Mouse (Mus musculus): ENCODE results near the gene Yap1. TPM values are rescaled to one million over a fixed set of nuclear protein-coding genes. Genes with fewer than 3 reads are reported as not detected.

Gene Yap1
- 10 to 100 TPM; 33.6 to 51.3 TPM for total RNA-seq (2021)
- long read RNA-seq, experiment 1, full-length matches to known transcripts: 6 of 25 reads
- long read RNA-seq, experiment 1, partial matches to known transcripts: 1 of 25 reads
- long read RNA-seq, experiment 1, other reads (novel, unspliced or antisense): 18 of 25 reads
- long read RNA-seq, experiment 2, full-length matches to known transcripts: 9 of 23 reads
- long read RNA-seq, experiment 2, partial matches to known transcripts: 2 of 23 reads
- long read RNA-seq, experiment 2, other reads (novel, unspliced or antisense): 12 of 23 reads

DNA sequence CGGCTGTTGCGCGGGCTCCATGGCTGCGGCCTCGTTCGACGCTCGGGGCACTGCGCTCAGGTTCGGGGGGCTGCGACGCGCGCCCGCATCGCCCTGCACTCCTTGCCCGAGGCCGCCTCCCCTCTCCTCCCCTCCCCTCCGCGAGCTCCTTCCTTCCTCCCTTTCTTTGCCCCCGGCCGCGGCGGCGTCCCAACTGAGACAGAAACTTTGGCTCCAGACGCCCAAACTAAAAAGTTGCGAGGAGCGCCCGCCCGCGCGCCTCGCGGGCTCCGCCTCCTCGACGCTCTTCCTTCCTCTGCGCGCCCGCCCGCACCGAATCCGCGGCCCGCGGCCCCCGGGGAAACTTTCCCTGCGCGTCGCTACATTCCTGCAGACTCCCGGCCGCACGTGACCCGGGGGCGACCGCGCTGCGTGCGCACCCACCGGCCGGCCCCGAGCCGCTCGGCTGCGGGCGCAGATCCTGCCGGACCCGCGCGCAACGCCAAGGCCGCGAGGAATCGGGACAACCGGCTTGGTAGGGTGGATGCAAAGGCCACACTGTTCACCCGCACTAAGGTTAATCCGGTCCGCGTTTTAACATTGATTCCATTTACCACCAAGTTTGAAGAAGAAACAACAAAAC is at the start of gene Yap1:
Gene Yap1 (minus strand): TSS at position 227 of the 622 bp plus-strand sequence.
- H3K4me3 ChIP-seq: peak within 1 kb of the TSS; percentile 97
- intact Hi-C loops (cut with DNase I): loop anchor here (5.0 kb wide), 1 partner anchor 42 kb away; no protein-coding TSS in a partner anchor
- TF ChIP-seq CTCF (IDR thresholded peaks at IDR 0.05): no peak
- peak; percentile 96 for DNase-seq
- peak within 1 kb of the TSS; percentile 95 for H3K27ac ChIP-seq

DNA sequence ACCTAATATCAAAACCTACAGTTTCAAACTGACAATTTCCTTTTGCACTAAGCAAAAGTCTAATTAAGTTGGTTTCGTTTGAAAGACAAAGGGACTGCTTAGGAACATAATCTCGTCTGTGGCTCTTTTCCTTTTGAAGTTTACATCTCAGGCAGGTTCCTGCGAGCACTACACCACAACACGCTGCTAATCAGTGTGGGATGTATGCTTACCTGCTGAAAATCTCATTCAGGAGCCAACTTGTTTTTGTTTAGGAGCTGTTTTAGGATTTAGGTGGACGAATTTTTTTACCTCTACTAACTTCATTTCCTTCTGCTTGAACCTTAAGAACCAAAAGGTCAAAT is 38.6 kb upstream of the Yap1 start:
- Histone ChIP-seq H3K27ac (peak overlapping the region; percentile 88), H3K4me3 (peak overlapping the region; percentile 91)
- TF ChIP-seq CTCF (IDR thresholded peaks at IDR 0.05): no peak
- intact Hi-C loops (cut with DNase I): no loop called here
- DNase-seq: no peak

DNA sequence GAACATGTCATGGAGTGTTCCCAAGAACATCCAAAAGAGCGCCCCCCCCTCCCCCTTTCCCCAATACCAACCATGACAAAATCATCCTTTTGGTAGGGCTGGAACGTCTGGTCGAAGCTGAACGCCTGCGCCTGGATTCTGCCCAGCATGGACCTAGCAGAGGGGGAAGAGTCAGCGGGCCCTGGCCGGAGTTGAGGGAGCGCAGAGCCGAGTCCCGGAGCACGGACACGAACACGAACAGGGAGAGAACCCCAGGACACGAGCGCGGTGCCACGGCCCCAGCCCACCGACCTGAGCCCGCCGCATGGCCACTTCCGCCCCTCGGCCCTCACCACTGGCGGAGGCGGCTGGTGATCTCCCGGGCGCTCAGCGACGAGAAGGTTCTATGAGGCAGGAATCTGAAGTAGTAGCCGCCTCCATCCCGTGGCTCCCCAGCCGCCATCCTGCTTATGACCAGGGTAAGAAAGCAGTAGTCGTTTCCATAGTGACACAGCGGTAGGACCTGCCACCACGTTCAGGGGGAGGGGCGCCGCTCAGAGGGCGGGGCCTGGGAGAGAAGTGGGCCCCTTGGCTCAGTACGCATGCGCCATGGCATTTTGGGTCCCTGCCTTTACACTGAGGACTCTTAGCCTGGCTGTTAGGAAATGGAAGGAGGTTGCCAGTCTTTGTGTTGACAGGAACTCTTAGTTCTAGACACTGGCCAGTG is 38.1 kb upstream of the Yap1 start, which contains the start of gene Cfap300:
Gene Cfap300 (minus strand): TSS at position 486 of the 706 bp plus-strand sequence.
- intact Hi-C loops (cut with DNase I): loop anchor here (1.0 kb wide), 1 partner anchor 37 kb away; no protein-coding TSS in a partner anchor
- peak within 1 kb of the TSS; percentile 88 for H3K27ac ChIP-seq
- H3K4me3 ChIP-seq: peak within 1 kb of the TSS; percentile 91
- DNase-seq: peak; percentile 98
- TF ChIP-seq CTCF (IDR thresholded peaks at IDR 0.05): no peak

DNA sequence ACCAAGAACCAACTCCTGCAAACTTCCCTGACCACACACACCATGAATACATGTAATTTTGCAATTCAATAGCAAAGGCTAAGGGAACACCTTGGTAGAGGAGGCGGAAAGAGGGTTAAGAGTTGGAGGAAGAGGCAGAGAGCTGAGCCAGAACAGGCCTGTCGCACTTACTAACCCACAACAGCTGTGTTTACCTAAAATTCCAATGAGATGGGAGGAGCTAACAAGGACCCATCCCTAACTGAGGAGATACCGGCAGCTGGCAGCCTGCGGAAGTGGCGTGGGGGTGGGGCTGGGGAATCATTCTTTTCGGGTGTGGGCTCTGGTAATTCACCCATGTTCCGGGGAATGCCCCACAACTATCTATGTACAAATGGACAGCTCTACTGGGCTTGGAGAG is 31.1 kb upstream of the Yap1 start:
- intact Hi-C loops (cut with DNase I): no loop called here
- no peak for TF ChIP-seq CTCF (IDR thresholded peaks at IDR 0.05)
- Histone ChIP-seq H3K4me3 (no peak overlapping the region), H3K27ac (no peak overlapping the region)
- no peak for DNase-seq

DNA sequence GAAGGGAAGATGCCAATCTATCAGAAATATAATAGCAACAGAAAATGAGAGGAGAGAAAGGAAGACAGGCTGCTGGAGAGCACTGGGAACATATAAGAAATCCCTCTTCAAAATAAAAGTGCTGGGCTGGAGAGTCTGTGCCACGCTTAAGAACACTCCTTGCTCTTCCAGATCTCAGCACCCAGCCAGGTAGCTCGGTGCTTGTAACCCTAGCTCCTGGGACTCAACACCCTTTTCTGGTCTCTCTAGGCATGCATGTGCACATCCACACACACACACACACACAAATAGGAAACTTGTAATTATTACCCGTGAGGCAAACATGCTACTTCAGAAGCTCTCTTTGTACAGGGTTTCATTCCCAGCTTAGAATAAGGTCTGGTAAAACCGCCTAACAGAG is 30.7 kb upstream of the Yap1 start:
- TF ChIP-seq CTCF (IDR thresholded peaks at IDR 0.05): no peak
- intact Hi-C loops (cut with DNase I): no loop called here
- Histone ChIP-seq H3K27ac (no peak overlapping the region), H3K4me3 (no peak overlapping the region)
- no peak for DNase-seq

DNA sequence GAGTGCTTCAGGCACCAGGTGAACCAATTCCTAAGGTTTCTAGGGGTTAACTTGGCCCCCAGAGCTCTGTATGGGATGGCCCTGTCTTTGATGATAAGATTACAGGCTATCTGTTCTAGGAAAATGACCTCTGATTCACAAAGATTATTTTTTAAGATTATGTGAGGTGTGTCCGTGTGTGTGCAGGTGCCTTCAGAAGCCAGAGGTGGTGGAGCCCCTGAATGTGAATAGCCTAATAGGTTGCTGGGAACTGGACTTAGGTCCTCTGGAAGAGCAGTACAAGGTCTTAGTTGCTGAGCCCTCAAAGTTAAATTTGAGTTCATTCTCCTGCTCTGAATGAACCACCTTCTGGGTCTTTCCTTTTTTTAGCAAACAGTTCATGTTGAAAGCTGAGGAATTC is 29.7 kb upstream of the Yap1 start:
- Histone ChIP-seq H3K27ac (no peak overlapping the region), H3K4me3 (no peak overlapping the region)
- no peak for TF ChIP-seq CTCF (IDR thresholded peaks at IDR 0.05)
- intact Hi-C loops (cut with DNase I): no loop called here
- no peak for DNase-seq

DNA sequence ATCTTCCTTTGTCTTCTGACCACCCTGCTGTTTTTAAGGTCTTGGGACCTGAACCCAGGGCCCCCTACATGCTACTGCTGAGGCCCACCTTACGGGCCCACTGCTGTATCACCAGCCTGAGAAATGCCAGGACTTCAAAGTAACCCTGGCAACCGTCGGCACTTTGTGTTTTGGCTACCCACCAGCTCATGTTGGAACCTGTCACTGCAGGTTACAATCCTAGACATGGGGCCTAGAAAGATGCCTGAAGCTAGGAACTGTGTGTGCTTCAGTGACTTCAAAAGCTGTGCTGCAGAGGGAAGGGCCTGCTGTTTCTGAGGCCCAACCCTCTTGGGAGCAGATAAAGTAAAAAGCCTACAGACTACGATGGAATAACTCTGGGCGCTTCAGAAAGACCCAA is 28.5 kb upstream of the Yap1 start:
- DNase-seq: no peak
- intact Hi-C loops (cut with DNase I): no loop called here
- no peak overlapping the region for H3K4me3 ChIP-seq
- no peak for TF ChIP-seq CTCF (IDR thresholded peaks at IDR 0.05)
- no peak overlapping the region for H3K27ac ChIP-seq

DNA sequence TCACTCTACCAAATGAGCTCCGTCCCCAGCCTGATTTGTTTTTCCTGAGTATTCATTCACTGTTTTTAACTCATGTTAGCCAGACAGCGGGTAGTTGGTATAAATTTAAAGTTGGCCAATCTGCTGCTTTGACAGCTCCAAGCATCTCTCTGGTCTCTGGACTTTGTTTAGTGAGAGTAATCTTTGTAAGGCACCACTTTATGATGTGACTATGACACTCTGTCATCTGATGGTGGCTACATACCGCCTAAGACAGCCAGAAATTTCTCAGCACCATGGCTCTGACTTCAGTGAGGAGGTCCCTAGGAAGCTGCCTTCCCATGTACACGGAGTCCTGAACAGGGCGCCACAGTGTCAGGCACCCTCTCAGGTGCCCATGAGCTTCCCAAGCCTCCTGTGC is 14.2 kb upstream of the Yap1 start:
- intact Hi-C loops (cut with DNase I): no loop called here
- DNase-seq: no peak
- no peak for TF ChIP-seq CTCF (IDR thresholded peaks at IDR 0.05)
- Histone ChIP-seq H3K4me3 (no peak overlapping the region), H3K27ac (no peak overlapping the region)

DNA sequence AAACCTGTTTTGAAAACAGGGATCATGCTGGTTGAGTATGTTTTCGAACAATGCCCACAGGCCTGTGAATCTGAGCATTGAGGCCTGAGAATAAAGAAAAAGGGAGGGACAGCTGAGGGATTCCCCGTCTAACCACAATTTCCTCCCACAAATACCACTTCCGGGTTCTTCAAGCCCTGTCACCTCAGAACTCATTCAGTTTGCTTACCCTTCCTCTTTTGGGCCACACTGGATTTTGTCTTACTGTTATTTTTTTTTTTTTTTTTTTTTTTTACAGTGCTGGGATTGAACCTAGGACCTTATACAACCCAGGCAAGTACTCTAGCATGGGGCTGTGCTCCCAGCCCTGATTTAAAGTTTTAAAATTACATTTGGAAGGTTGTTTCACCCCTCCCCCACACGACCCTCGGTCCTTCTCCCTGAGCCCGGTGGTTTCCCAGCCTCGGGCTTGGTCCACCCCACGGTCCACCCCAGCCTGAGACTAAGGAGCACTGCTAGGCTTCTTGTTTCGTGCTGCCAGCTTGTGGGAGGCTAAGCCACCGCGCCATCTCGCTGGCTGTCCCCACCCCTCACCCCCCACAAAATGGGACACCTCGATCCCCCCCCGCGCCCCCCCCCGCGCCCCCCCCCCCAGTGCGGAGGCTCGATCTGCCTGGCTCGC is 13.0 kb upstream of the Yap1 start:
- no peak for TF ChIP-seq CTCF (IDR thresholded peaks at IDR 0.05)
- H3K4me3 ChIP-seq: peak overlapping the region; percentile 50
- peak; percentile 33 for DNase-seq
- H3K27ac ChIP-seq: peak overlapping the region; percentile 68
- intact Hi-C loops (cut with DNase I): no loop called here

DNA sequence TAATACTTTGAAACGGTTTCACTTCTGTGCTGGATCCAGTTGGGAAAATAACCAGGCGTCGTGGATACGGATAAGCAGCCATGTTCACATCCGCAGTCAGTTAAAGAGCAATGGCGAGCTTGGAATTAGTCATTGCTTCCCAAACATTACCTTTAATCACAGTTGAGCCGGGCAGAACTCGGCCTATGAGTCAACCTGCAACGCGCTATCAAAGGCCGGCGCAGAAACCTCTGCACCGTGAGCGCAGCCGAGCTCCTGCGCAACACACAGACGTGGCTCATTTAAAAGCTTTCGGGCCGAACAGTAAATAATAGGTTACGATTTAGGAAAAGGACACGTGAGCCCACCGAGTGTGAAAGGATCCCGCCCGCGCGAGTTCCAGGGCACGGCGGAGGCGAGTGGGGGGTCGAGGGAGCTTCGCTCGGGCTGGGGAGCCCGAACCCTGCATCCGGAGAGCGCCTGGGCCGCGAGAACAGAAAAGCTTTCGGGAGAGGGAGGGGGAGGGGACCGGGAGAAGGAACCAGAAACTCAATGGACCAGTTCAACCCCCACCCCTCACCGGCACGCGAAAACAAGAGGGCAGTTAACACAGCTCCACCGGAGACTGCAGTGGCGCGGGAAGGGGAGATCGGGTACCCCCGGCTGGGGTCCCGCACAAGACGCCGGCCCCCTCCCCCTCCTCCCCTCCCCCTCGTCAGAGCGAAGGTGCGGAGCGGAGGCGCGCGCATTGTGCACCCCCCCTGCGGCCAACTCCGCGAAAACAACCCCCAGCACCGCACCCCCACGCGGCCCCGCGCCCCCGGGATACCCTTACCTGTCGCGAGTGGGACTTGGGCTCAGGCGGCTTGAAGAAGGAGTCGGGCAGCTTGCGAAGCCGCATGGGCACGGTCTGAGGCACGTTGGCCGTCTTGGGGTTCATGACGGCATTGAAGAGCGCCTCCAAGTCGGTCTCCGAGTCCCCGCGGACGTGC is 810 bp downstream of the Yap1 start:
- DNase-seq: peak; percentile 70
- no peak for TF ChIP-seq CTCF (IDR thresholded peaks at IDR 0.05)
- intact Hi-C loops (cut with DNase I): loop anchor here (2.0 to 5.0 kb wide), 2 partner anchors 21 to 41 kb away; no protein-coding TSS in a partner anchor
- H3K4me3 ChIP-seq: peak overlapping the region; percentile 97
- peak overlapping the region; percentile 95 for H3K27ac ChIP-seq

DNA sequence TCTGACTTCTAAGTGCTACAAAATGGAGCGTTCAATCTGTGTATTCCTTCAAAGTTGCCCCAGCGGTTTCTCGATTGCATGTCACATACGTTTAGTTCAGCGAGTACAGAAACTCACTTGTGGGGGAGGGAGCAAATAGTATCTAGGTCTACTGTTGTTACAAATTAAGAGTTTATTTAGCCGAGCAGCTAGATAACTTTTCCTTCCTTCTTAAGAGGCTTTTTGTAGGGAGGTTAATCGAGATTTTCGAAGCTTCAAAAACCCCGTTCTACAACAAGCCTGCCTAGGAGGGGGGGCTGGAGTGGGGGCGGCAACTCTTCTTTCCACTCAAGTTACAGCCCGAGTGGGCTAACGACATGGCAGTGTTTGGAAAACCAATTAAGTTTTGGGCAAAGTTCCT is 1.6 kb downstream of the Yap1 start:
- DNase-seq: peak; percentile 31
- intact Hi-C loops (cut with DNase I): loop anchor here (2.0 to 5.0 kb wide), 2 partner anchors 20 to 41 kb away; no protein-coding TSS in a partner anchor
- H3K27ac ChIP-seq: peak overlapping the region; percentile 95
- no peak for TF ChIP-seq CTCF (IDR thresholded peaks at IDR 0.05)
- H3K4me3 ChIP-seq: peak overlapping the region; percentile 97

Data from gastrocnemius, adult 2 months (tissue).